Mouse (Mus musculus) embryonic facial prominence, embryonic 13.5 days (tissue): ENCODE measurements around the gene Sbpl. TPM values are rescaled to one million over a fixed set of nuclear protein-coding genes. Genes with fewer than 3 reads are reported as not detected.

Experiments
- ATAC-seq: fragments of 200-750 bp; cut with Nextera tagmentation; 2 replicates; pipeline ENCODE4 v1.8.0; 2017; ENCODE audit warnings: low read depth; ENCODE audit not compliant: insufficient number of reproducible peaks, insufficient read depth, low FRiP score, low TSS enrichment
- H3K27ac ChIP-seq: fragments of 300-500 bp; sonication (generic); 2 replicates; pipeline ENCODE4 v1.5.1; 2015; ENCODE audit warnings: moderate library complexity, mild to moderate bottlenecking, inconsistent platforms
- H3K27me3 ChIP-seq: fragments of 300-500 bp; sonication (generic); 2 replicates; pipeline ENCODE4 v1.6.1; 2015; ENCODE audit warnings: mild to moderate bottlenecking, inconsistent platforms
- H3K36me3 ChIP-seq: fragments of 300-500 bp; sonication (generic); 2 replicates; pipeline ENCODE4 v1.6.1; 2015; ENCODE audit warnings: mild to moderate bottlenecking, inconsistent platforms
- H3K4me1 ChIP-seq: fragments of 300-500 bp; sonication (generic); 2 replicates; pipeline ENCODE4 v1.6.1; 2015; ENCODE audit warnings: inconsistent platforms
- H3K4me2 ChIP-seq: fragments of 300-500 bp; sonication (generic); 2 replicates; pipeline ENCODE4 v1.6.1; 2015; ENCODE audit warnings: moderate library complexity, mild to moderate bottlenecking, inconsistent platforms
- H3K4me3 ChIP-seq: fragments of 300-500 bp; sonication (generic); 2 replicates; pipeline ENCODE4 v1.5.1; 2015; ENCODE audit warnings: mild to moderate bottlenecking, inconsistent platforms
- H3K9ac ChIP-seq: fragments of 300-500 bp; sonication (generic); 2 replicates; pipeline ENCODE4 v1.6.1; 2015; ENCODE audit warnings: mild to moderate bottlenecking, inconsistent platforms
- H3K9me3 ChIP-seq: fragments of 300-500 bp; sonication (generic); 2 replicates; pipeline ENCODE4 v1.6.1; 2016; ENCODE audit warnings: inconsistent platforms
- WGBS: fragments of 180-500 bp; shearing (Covaris S2); methylation state at CpG from one replicate; pipeline ENCODE4 v1.1.7; 2015; ENCODE audit warnings: mixed read lengths; 5-methylcytosine and 5-hydroxymethylcytosine counted together
- polyA plus RNA-seq: library from polyadenylated mRNA; unstranded; fragments of >200 nt; fragmentation: Nextera tagmentation; extraction: Ambion mirVana; gene quantifications from 2 replicates; pipeline ENCODE4 v1.2.1, GENCODE M21; 2015

Sbpl gene
- polyA plus RNA-seq, 1 experiment from 2014 or later, result not detected

DNA sequence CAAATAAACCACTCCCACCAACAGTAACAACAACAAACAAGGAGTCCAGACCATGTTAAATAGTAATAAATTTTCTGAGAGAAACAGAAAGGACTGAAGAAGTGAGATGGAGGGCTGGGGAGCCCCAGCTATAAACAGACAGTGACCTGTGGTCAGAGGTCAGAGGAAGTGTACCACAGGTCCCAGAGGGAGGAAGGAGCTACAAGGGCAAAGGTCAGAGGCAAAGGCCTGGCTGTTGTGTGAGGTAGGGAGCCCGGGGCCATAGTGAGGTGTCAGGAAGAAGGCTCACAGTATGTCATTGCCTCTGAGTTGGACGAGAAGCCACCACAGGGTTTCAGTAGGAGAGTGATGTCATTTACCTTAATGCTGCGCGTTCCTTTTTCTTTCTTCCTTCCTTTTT, 27.8 kb upstream of the Sbpl start:
- Histone ChIP-seq H3K9ac (no peak overlapping the region), H3K4me1 (no peaks in the 10 kb centered on the region), H3K27ac (no peak overlapping the region), H3K36me3 (no peaks in the 10 kb centered on the region), H3K4me2 (no peak overlapping the region), H3K4me3 (no peak overlapping the region), H3K9me3 (no peaks in the 10 kb centered on the region), H3K27me3 (no peaks in the 10 kb centered on the region; the same call in 1 of the 2 replicates)
- no peak for ATAC-seq
- 51% methylated on average over 4 of the region's 4 CpGs for WGBS

DNA sequence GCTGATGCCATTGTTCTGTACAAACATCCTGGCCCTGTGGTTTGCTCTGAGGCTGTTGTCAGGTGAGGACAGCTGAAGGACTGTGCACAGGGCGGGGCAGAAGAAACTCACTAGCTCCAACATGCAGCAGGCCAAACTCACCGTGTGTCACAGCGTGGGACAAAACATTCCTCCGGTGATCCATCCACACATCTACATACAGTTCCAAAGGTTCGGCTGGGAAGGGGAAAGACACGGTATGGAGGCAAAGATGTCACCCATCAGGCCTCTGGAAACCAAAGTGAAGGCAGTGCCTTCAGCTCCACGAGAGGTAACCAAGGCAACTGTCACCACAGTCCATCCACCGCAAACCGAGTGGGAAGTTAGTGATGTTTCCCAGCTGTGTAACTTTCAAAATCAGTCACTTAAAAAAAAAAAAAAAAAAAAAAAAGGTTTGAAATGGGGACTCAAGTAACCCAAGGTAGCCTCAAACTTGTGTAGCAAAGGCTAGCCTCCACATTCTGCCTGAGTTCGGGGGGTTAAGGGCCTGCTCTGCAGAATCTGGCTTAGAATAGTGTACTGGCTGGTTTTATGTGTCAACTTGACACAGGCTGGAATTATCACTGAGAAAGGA, 25.3 kb upstream of the Sbpl start, which contains the start of gene Prss30:
Prss30 (minus strand) TSS at position 270 of the 613 bp plus-strand sequence.
- Histone ChIP-seq H3K4me2 (no peak within 1 kb of the TSS), H3K27ac (no peak within 1 kb of the TSS), H3K27me3 (no peaks in the 10 kb centered on the region), H3K4me3 (no peak within 1 kb of the TSS), H3K4me1 (no peaks in the 10 kb centered on the region), H3K36me3 (no peaks in the 10 kb centered on the region), H3K9me3 (no peaks in the 10 kb centered on the region), H3K9ac (no peak within 1 kb of the TSS)
- ATAC-seq, result no peak
- WGBS, result 74% methylated on average over 10 of the region's 10 CpGs

DNA sequence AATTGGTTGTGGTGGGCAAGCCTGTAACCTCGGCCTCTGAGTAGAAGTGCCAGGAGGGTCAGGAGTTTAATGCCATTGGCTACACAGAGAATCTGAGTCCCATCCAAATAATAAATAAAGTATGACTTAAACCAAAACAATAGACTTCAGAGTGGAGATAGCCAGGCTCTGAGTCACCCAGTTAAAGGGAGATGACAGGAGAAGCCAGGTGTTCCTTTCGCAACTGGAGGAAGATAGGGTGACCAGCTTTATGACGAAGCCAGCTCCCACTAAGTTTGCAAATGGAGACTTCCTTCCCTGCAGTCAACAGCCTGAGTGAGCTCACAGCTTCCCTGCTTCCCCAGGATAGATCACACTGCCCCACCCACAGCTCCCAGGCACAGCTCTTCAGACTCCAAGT, 24.4 kb upstream of the Sbpl start:
- no peak overlapping the region for H3K27ac ChIP-seq
- H3K9ac ChIP-seq, result no peak overlapping the region
- no peak overlapping the region for H3K4me2 ChIP-seq
- ATAC-seq, result no peak
- no peaks in the 10 kb centered on the region for H3K36me3 ChIP-seq
- no peaks in the 10 kb centered on the region for H3K9me3 ChIP-seq
- H3K4me3 ChIP-seq, result no peak overlapping the region
- H3K4me1 ChIP-seq, result no peaks in the 10 kb centered on the region
- 44% methylated on average over 3 of the region's 3 CpGs for WGBS
- no peaks in the 10 kb centered on the region for H3K27me3 ChIP-seq

DNA sequence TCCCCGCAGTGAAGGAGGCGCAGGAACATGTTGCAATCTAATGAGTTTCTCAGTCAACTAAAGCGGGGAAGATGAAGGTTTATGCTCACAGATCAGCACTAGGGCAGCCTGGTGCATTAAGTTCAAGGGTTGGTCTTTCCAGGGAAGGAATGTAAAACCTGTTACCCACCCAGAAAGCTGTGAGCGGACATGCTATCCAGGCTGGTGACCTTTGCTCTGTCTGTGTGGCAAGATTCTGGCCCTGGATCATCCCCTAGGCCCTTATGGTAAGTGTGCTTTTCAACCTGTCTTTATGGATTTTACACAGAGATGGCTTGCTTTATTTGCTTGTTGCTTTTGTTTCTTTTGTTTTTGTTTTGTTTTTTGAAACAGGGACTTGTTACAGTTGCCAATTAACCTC, 21.6 kb upstream of the Sbpl start:
- Histone ChIP-seq H3K9me3 (no peaks in the 10 kb centered on the region), H3K4me1 (no peaks in the 10 kb centered on the region), H3K27ac (no peak overlapping the region), H3K36me3 (no peaks in the 10 kb centered on the region), H3K27me3 (no peaks in the 10 kb centered on the region), H3K9ac (no peak overlapping the region), H3K4me2 (no peak overlapping the region), H3K4me3 (no peak overlapping the region)
- 74% methylated on average over 4 of the region's 4 CpGs for WGBS
- no peak for ATAC-seq

DNA sequence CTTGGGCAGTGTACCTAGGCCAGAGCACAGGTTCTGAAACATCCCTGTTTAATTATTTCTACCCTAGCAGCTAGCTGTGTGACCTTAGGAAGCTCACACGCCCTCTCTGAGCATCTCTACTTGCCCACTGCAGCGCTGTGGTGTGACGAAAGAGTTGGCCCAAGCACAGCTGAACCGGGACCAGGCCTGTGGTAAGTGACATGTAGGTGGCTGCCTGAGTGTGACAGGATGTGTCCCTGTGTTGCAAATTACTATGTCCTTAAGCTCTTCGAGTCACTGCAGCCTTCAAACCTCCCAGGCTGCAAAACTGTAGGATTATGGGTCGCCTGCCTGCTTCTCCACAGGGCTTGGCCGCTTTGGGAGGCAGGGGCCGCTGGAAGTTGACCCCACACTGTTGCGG, 16.2 kb upstream of the Sbpl start:
- ATAC-seq, result no peak
- Histone ChIP-seq H3K4me2 (no peak overlapping the region), H3K9me3 (no peaks in the 10 kb centered on the region), H3K36me3 (no peaks in the 10 kb centered on the region), H3K27ac (no peak overlapping the region), H3K27me3 (no peaks in the 10 kb centered on the region), H3K9ac (no peak overlapping the region), H3K4me3 (no peak overlapping the region), H3K4me1 (no peaks in the 10 kb centered on the region)
- WGBS, result 77% methylated on average over 9 of the region's 9 CpGs

DNA sequence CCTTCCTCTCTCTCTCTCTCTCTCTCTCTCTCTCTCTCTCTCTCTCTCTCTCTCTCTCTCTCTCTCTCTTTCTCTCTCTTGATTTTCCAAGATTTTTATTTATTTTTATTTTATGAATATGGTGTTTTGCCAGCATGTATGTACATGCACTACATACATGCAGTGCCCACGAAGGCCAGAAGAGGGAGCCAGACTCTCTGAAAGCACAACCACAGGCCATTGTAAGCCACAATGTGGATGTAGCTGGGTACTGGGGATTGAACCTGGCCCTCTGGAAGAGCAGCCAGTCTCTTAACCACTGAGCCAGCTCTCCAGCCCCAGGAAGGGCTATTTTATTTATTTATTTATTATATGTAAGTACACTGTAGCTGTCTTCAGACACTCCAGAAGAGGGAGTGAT, 14.2 kb upstream of the Sbpl start:
- no peak overlapping the region for H3K9ac ChIP-seq
- H3K27ac ChIP-seq, result no peak overlapping the region
- H3K27me3 ChIP-seq, result no peaks in the 10 kb centered on the region
- H3K36me3 ChIP-seq, result no peaks in the 10 kb centered on the region
- no peaks in the 10 kb centered on the region for H3K4me1 ChIP-seq
- no peak overlapping the region for H3K4me2 ChIP-seq
- no peak overlapping the region for H3K4me3 ChIP-seq
- no peaks in the 10 kb centered on the region for H3K9me3 ChIP-seq
- no peak for ATAC-seq
- WGBS, result 4% methylated on average over 1 of the region's 1 CpGs

DNA sequence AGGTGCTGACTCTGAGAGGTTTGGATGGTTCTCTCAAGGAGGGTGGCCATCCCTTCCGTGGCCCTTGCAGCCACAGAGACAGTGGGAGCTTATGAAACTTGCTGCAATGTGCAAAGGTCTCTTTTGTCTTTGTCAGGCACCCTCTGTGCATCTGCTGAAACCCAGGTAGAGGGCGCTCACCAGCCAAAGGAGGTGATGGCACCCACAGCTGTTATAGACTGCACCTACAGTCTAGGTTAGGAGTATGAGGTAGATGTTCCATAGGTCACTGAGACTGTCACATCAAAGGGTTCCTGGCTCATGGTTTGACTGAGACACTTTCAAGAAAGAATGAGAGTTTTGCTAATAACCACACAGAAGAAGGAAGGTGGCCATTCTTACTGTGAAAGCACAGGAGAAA, 13.7 kb upstream of the Sbpl start:
- Histone ChIP-seq H3K9me3 (no peaks in the 10 kb centered on the region), H3K9ac (no peak overlapping the region), H3K27me3 (no peaks in the 10 kb centered on the region), H3K4me2 (no peak overlapping the region), H3K27ac (no peak overlapping the region), H3K36me3 (no peaks in the 10 kb centered on the region), H3K4me1 (no peaks in the 10 kb centered on the region), H3K4me3 (no peak overlapping the region)
- ATAC-seq, result no peak
- 41% methylated on average over 2 of the region's 2 CpGs for WGBS

DNA sequence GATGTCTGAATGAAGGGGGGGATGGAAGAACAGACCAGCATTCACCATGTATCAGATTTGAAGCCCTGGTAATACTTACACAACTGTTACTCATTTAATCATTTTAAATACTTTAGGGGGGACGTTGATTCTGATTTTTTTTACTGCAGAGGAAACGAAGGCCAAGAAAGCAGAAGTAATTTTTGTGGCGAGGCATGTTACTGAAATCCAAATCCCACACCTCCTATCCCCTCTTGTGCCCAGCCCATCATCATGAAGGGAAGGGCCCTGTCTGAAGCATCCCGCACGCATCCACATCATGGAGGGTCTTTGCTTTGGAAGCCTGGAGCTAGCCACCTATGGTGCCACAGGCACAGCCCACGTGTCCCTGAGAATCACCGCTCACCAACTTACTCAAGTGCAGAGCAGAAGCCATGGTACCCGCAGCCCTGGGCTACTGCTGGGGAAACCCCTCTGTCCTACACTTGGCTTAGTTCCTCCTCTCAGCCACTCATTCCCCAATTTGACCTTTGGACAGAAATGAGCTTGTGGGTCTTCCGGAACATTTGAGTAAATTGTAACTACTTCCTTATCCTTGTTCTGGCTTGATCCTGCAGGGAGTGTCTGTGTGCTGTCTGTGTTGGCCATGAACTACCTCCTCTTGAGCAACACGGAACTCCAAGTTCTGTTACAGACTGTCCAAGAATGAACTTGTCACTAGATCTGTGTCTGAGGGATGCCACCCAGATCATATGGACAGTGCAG, 11.8 kb upstream of the Sbpl start:
- Histone ChIP-seq H3K36me3 (no peaks in the 10 kb centered on the region), H3K9me3 (no peaks in the 10 kb centered on the region), H3K27me3 (no peaks in the 10 kb centered on the region), H3K4me2 (no peak overlapping the region), H3K9ac (no peak overlapping the region), H3K4me3 (no peak overlapping the region), H3K27ac (no peak overlapping the region), H3K4me1 (no peaks in the 10 kb centered on the region)
- no peak for ATAC-seq
- 79% methylated on average over 10 of the region's 10 CpGs for WGBS

DNA sequence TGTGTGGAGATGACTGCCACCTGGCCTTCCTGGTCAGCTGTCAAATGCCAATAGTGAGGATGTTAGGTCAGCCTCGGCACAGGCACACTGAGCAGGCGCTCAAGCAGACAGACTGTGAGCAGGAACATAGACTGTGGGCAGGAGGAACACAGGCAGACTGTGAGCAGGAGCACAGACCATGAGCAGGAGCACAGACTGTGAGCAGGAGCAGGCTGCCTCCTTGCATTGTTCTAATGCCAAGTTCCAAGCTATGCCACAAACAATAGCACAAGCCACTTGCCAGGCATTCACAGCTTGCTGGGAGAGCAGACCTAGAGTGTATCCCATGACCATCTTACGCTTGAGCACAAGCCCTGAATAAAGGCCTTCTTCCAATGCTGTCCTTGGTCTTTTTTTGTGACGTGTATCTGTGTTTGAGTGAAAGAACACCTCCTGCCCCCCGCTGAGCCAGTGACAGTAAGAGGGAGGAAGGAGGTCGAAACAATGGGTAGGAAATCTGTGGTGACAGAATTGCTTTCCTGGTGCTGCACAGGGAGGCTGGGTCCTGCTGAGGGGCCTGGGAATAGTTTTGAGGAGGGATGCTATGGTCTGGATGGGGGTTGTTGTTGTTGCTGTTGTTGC, 10.8 kb upstream of the Sbpl start:
- 43% methylated on average over 6 of the region's 6 CpGs for WGBS

DNA sequence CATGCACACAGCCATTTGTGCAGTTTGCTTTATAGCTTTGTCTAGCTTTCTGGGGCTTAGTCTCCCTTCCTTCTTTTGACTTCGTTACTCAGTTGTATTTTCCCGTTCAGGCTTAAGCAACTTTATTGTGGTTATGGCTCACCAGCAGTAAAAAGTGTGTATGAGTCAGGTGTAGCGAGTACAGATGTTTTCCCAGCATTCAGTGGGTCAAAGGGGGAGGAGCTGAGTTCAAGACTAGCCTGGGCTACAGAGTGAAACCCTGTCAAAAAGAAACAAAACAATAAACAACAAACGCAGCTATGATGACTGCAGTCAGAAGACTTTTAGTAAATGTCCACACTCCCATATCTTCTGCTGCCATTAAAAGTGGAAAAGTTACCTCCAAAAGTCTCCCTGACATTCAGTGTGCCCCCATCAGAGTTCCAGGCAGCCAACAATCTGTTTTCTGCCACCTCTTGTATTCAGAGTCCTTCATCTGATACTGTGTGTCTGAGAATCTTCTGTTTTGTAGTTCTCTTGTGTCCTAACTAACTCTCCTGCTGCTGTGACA, 6.6 kb upstream of the Sbpl start:
- Histone ChIP-seq H3K36me3 (no peaks in the 10 kb centered on the region), H3K9ac (no peak overlapping the region), H3K4me1 (no peaks in the 10 kb centered on the region), H3K27me3 (no peaks in the 10 kb centered on the region), H3K27ac (no peak overlapping the region), H3K4me3 (no peak overlapping the region), H3K4me2 (no peak overlapping the region), H3K9me3 (no peaks in the 10 kb centered on the region)
- no peak for ATAC-seq
- 67% methylated on average over 4 of the region's 4 CpGs for WGBS

More for the DNA sequence above, 10.8 kb upstream of the Sbpl start:
- Histone ChIP-seq H3K9ac (no peak overlapping the region), H3K4me2 (no peak overlapping the region), H3K9me3 (no peaks in the 10 kb centered on the region), H3K27me3 (no peaks in the 10 kb centered on the region), H3K4me3 (no peak overlapping the region), H3K36me3 (no peaks in the 10 kb centered on the region), H3K4me1 (no peaks in the 10 kb centered on the region), H3K27ac (no peak overlapping the region)
- no peak for ATAC-seq

DNA sequence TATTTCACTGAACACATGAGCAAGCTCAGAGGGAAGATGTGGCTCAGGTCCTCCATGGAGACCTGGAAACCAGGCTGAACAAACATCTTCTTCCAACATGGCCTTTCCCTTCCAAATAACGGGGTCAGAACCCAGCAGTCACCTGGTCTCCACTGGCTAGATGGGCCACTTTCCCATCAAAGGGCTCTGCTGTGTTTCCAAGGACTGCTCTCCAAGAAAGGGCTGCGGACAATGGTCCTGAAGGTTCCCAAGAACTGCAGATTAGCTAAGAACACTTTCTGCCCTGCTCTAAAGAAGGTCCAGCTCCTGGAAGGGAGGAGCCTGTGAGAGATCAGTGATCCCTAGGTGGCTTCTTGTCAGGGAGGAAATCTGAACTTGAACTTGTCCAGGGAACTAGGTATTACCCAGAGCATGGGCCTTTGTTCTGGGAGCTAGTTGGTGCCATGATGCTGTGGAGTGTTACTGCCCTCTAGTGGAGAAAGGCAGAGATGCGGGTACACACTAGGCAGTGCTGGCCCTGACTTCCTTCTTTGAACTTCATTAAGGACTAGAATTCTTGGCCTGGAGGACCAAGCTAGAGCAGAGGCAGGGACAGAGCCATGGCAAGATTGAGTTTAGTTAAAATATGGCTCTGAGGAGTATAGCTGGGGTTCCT, 5.1 kb upstream of the Sbpl start:
- H3K4me2 ChIP-seq, result no peak overlapping the region
- no peak overlapping the region for H3K4me3 ChIP-seq
- no peak overlapping the region for H3K27ac ChIP-seq
- no peak overlapping the region for H3K9ac ChIP-seq
- no peaks in the 10 kb centered on the region for H3K9me3 ChIP-seq
- WGBS, result 39% methylated on average over 3 of the region's 3 CpGs
- ATAC-seq, result 0 out of 2 replicates have a peak, but pooled peaks have one; percentile 48
- H3K4me1 ChIP-seq, result no peaks in the 10 kb centered on the region
- H3K36me3 ChIP-seq, result no peaks in the 10 kb centered on the region
- H3K27me3 ChIP-seq, result no peaks in the 10 kb centered on the region
